Mouse (Mus musculus): ENCODE data around the gene Pcsk4.

DNA sequence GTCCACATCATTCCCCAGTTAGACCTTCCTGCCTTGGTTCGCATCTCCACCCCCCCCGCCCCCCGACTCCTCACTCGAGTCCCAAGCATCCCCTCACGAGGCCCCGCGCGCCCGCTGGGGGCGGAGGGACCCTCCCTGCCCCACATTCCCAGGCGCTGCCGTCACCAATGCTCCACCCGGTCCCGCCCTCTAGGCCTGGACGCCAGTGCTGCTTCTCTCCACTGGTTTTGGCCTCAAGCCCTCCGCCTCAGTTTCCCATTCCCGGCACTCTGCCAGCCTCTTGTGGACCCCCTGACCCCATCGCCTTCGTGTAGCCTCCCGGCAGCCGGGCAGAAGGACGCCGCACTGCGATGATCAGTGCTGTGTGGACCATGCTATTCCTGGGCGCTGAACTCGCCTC lies 19.7 kb upstream of the Pcsk4 start:
- TF ChIP-seq CTCF (conservative IDR thresholded peaks at IDR 0.05 in 1 of 2, IDR thresholded peaks at IDR 0.05 in 1 of 2; ENCODE audit: low read depth in 2 of 2, low read length in 2 of 2) (no peak), NRF1 (IDR thresholded peaks at IDR 0.05; ENCODE audit: low read depth, low read length) (no peak), POLR2A (IDR thresholded peaks at IDR 0.05; ENCODE audit: low read depth, low read length) (no peak), USF1 (IDR thresholded peaks at IDR 0.05; ENCODE audit: low read depth, low read length) (no peak), MAZ (IDR thresholded peaks at IDR 0.05; ENCODE audit: low read depth, low read length) (no peak), MEF2A (IDR thresholded peaks at IDR 0.05; ENCODE audit: borderline replicate concordance, low read depth, low read length) (no peak), IRF4 (IDR thresholded peaks at IDR 0.05; ENCODE audit: low read depth, low read length) (no peak), RAD21 (IDR thresholded peaks at IDR 0.05; ENCODE audit: low read depth, low read length) (no peak)
